Mouse (Mus musculus) colon, adult 2 months (tissue): ENCODE results near the gene Ptgfr. TPM values are rescaled to one million over a fixed set of nuclear protein-coding genes. Genes with fewer than 3 reads are reported as not detected.

Experiments
- polyA plus RNA-seq: library from polyadenylated mRNA; depleted of rRNA; stranded (reverse); fragments of >200 nt; gene quantifications from 2 replicates; pipeline ENCODE4 v1.2.3, GENCODE M21; 2012; rRNA removed

Gene Ptgfr
- polyA plus RNA-seq: 0.26 and 0.29 TPM in 2 replicates

GRCm38 (mm10) chr3:151836871-151837680, at the start of gene Ptgfr:
Gene Ptgfr, minus strand, starts transcription at chr3:151837630.

DNA sequence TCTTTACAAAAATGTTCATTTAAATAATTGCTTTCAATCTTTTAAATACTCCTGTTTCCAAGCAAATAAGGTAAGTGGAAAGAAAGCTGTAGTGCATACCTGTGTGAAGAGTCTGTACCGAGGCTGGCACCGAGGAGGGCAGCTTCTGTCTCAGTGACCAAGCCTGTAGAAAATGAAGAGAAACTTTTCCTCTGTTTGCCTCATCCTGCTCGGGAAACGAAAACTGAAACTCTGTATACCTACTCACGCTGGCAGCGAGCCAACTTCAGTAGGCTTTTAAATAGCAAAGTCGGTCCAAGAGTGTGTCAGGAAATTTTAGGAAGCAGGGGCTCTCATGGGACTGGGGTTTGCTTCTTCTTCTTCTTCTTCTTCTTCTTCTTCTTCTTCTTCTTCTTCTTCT, 87.7 kb downstream of the Ptgfr start, which contains the start of gene Ifi44:
Ifi44 (minus strand) TSS at position 224 of the 400 bp plus-strand sequence.

Other genes with a start within 250 kb of the Ptgfr start
- gene Ifi44, start 87.7 kb downstream of the Ptgfr start, polyA plus RNA-seq: 0.35 and 0.51 TPM in 2 replicates
- gene Ifi44l, start 74.7 kb downstream of the Ptgfr start, polyA plus RNA-seq: not detected in 2 replicates